Mouse (Mus musculus) CH12.LX (cell line): ENCODE results near the gene Gm4869. TPM values are rescaled to one million over a fixed set of nuclear protein-coding genes. Genes with fewer than 3 reads are reported as not detected.

Experiments
- DNase-seq: peaks from one replicate; pipeline ENCODE4 v3.0.0-alpha.2; 2013; ENCODE audit errors: extremely low read depth
- H3K27ac ChIP-seq: 2 replicates; pipeline ENCODE4 v1.5.1; 2012; ENCODE audit warnings: low read depth, mild to moderate bottlenecking, control low read depth, moderate library complexity; ENCODE audit not compliant: insufficient read depth
- H3K27me3 ChIP-seq: replicated peaks from 2 replicates; pipeline ENCODE3; 2012; ENCODE audit warnings: inconsistent platforms
- H3K36me3 ChIP-seq, 2 experiments: replicated peaks in 1 of 2; 2 replicates each; pipeline versions ENCODE3 to v1.6.1; 2012; ENCODE audit warnings: inconsistent platforms in 1 of 2, low read length in 1 of 2, mild to moderate bottlenecking in 1 of 2, mixed read lengths in 1 of 2, moderate library complexity in 1 of 2; ENCODE audit not compliant: control insufficient read depth in 1 of 2, insufficient read depth in 1 of 2
- H3K4me1 ChIP-seq, 2 experiments: 2 replicates each; pipeline ENCODE4 v1.6.1; 2012; ENCODE audit warnings: inconsistent platforms in 1 of 2, moderate library complexity in 1 of 2; ENCODE audit not compliant: insufficient read depth in 2 of 2, control insufficient read depth in 1 of 2
- H3K4me2 ChIP-seq: 2 replicates; pipeline ENCODE4 v1.6.1; 2012; ENCODE audit warnings: low read depth, mild to moderate bottlenecking, control low read depth; ENCODE audit not compliant: poor library complexity, insufficient read depth, severe bottlenecking
- H3K4me3 ChIP-seq, 3 experiments: fragments of 150-350 bp in 1 of 3; sonication (generic) in 1 of 3; replicated peaks in 1 of 3; 2 replicates each; pipeline versions ENCODE3 to v1.5.1; 2011 to 2012; ENCODE audit warnings: low read depth in 2 of 3, low read length in 2 of 3, mild to moderate bottlenecking in 2 of 3, moderate library complexity in 2 of 3, control low read depth in 1 of 3, improper control_type of control experiment in 1 of 3, inconsistent platforms in 1 of 3, mixed read lengths in 1 of 3; ENCODE audit not compliant: poor library complexity in 1 of 3
- H3K79me2 ChIP-seq: replicated peaks from 2 replicates; pipeline ENCODE4 v1.6.1; 2012; ENCODE audit warnings: mild to moderate bottlenecking, moderate library complexity; ENCODE audit not compliant: control insufficient read depth, poor library complexity, insufficient read depth, severe bottlenecking; ENCODE audit errors: extremely low read depth
- H3K9ac ChIP-seq: 2 replicates; pipeline ENCODE4 v1.6.1; 2012; ENCODE audit warnings: low read depth, mild to moderate bottlenecking, control low read depth, moderate library complexity; ENCODE audit not compliant: insufficient read depth
- H3K9me3 ChIP-seq: replicated peaks from 2 replicates; pipeline ENCODE3; 2012; ENCODE audit warnings: low read length, inconsistent platforms, mixed read lengths
- JUND ChIP-seq: conservative IDR thresholded peaks from 2 replicates; pipeline ENCODE4 v1.6.1; 2011; ENCODE audit warnings: low read depth, low read length, improper control_type of control experiment
- MAFK ChIP-seq: IDR thresholded peaks from 2 replicates; pipeline ENCODE4 v1.6.1; 2011; ENCODE audit warnings: low read length, improper control_type of control experiment; ENCODE audit not compliant: insufficient replicate concordance
- MAX ChIP-seq: IDR thresholded peaks from 2 replicates; pipeline ENCODE4 v1.6.1; 2011; ENCODE audit warnings: low read length, improper control_type of control experiment
- POLR2AphosphoS2 ChIP-seq: IDR thresholded peaks from 2 replicates; pipeline ENCODE4 v1.6.1; 2011; ENCODE audit warnings: low read depth, low read length, improper control_type of control experiment
- RAD21 ChIP-seq: IDR thresholded peaks from 2 replicates; pipeline ENCODE4 v1.6.1; 2011; ENCODE audit warnings: low read depth, mild to moderate bottlenecking, low read length, improper control_type of control experiment, moderate library complexity
- SMC3 ChIP-seq: IDR thresholded peaks from 2 replicates; pipeline ENCODE4 v1.6.1; 2011; ENCODE audit warnings: low read depth, low read length, improper control_type of control experiment
- TBP ChIP-seq: conservative IDR thresholded peaks from 2 replicates; pipeline ENCODE4 v1.6.1; 2011; ENCODE audit warnings: low read depth, low read length, improper control_type of control experiment
- USF2 ChIP-seq: conservative IDR thresholded peaks from 2 replicates; pipeline ENCODE4 v1.6.1; 2011; ENCODE audit warnings: low read depth, low read length, improper control_type of control experiment
- ZC3H11A ChIP-seq: IDR thresholded peaks from 2 replicates; pipeline ENCODE4 v1.6.1; 2012; ENCODE audit warnings: low read depth, mild to moderate bottlenecking, inconsistent platforms, low read length, improper control_type of control experiment
- dilution Hi-C: fragments of 300-500 bp; cut with MboI; formaldehyde crosslinking; loops from 2 replicates; pipeline ENCODE4 v1.14.3; 2020; ENCODE audit warnings: low sequenced_read_pairs; ENCODE audit not compliant: extremely low pct_unique_long_range_greater_than_20kb, extremely low pct_ligation_motif_present
- in situ Hi-C: fragments of 300-500 bp; cut with MboI; formaldehyde crosslinking; loops from 3 replicates; pipeline ENCODE4 v1.14.3; 2019; ENCODE audit warnings: low sequenced_read_pairs, low pct_ligation_motif_present, low pct_unique_long_range_greater_than_20kb, mixed read lengths
- polyA plus RNA-seq: library from polyadenylated mRNA; unstranded; fragments of >175 nt; gene quantifications from 2 replicates; pipeline ENCODE4 v1.2.1, GENCODE M21; 2012; ENCODE audit warnings: low read depth; ENCODE audit not compliant: insufficient read length
- total RNA-seq, 2 experiments: library from RNA; depleted of rRNA; stranded (reverse); fragments of 300-350 nt in 1 of 2; fragments of >200 nt in 1 of 2; gene quantifications; 2 replicates each; pipeline ENCODE4 v1.2.3; 2012 to 2014

The Gm4869 gene
- total and polyA plus RNA-seq, 3 experiments: not detected

GRCm38 (mm10) chr5:140542811-140543575 is 97.5 kb downstream of the Gm4869 start:
- in situ Hi-C loops: loop anchor here (5.0 to 10.0 kb wide), 2 partner anchors 74 to 202 kb away; no protein-coding TSS in a partner anchor

More at GRCm38 (mm10) chr5:140542811-140543575, 97.5 kb downstream of the Gm4869 start:
- Histone ChIP-seq H3K9me3 (no peaks in the 10 kb centered on the region), H3K36me3 (no peaks in the 10 kb centered on the region), H3K4me1 (no peaks in the 10 kb centered on the region), H3K4me2 (no peak overlapping the region), H3K9ac (no peak overlapping the region), H3K79me2 (no peaks in the 10 kb centered on the region), H3K27me3 (peaks cover 33% of the 10 kb centered on the region), H3K27ac (no peak overlapping the region), H3K4me3 (no peak overlapping the region)
- dilution Hi-C loops: no loop called here
- DNase-seq: no peak
- TF ChIP-seq JUND (no peak), SMC3 (no peak), ZC3H11A (no peak), RAD21 (no peak), USF2 (no peak), TBP (no peak), MAFK (no peak), MAX (no peak), POLR2AphosphoS2 (no peak)

Other genes with a start within 250 kb of the Gm4869 start
- 28.9 and 35.8 TPM in 2 replicates for gene Mad1l1, start 124.1 kb upstream of the Gm4869 start, total RNA-seq (2012; rRNA removed)
- gene Mad1l1, start 124.1 kb upstream of the Gm4869 start, total RNA-seq (2014; rRNA removed): 24.8 and 28.0 TPM in 2 replicates
- gene Mad1l1, start 124.1 kb upstream of the Gm4869 start, polyA plus RNA-seq: 45.6 and 53.5 TPM in 2 replicates
- 69.4 and 90.1 TPM in 2 replicates for gene Nudt1, start 124.0 kb upstream of the Gm4869 start, total RNA-seq (2012; rRNA removed)
- gene Nudt1, start 124.0 kb upstream of the Gm4869 start, total RNA-seq (2014; rRNA removed): 73.7 and 74.6 TPM in 2 replicates
- 75.2 and 80.5 TPM in 2 replicates for gene Nudt1, start 124.0 kb upstream of the Gm4869 start, polyA plus RNA-seq
- 11.2 and 12.8 TPM in 2 replicates for gene Mrm2, start 113.7 kb upstream of the Gm4869 start, total RNA-seq (2012; rRNA removed)
- gene Mrm2, start 113.7 kb upstream of the Gm4869 start, total RNA-seq (2014; rRNA removed): 14.6 and 17.3 TPM in 2 replicates
- gene Mrm2, start 113.7 kb upstream of the Gm4869 start, polyA plus RNA-seq: 13.6 and 16.3 TPM in 2 replicates
- gene Snx8, start 56.4 kb upstream of the Gm4869 start, total RNA-seq (2012; rRNA removed): 20.8 and 26.0 TPM in 2 replicates
- 33.0 and 34.6 TPM in 2 replicates for gene Snx8, start 56.4 kb upstream of the Gm4869 start, total RNA-seq (2014; rRNA removed)
- gene Snx8, start 56.4 kb upstream of the Gm4869 start, polyA plus RNA-seq: 42.2 and 42.4 TPM in 2 replicates
- 218 and 260 TPM in 2 replicates for gene Eif3b, start 26.3 kb upstream of the Gm4869 start, total RNA-seq (2012; rRNA removed)
- 74.0 and 79.5 TPM in 2 replicates for gene Eif3b, start 26.3 kb upstream of the Gm4869 start, total RNA-seq (2014; rRNA removed)
- 521 and 579 TPM in 2 replicates for gene Eif3b, start 26.3 kb upstream of the Gm4869 start, polyA plus RNA-seq
- gene Chst12, start 59.9 kb downstream of the Gm4869 start, total RNA-seq (2012; rRNA removed): 7.6 and 7.8 TPM in 2 replicates
- gene Chst12, start 59.9 kb downstream of the Gm4869 start, total RNA-seq (2014; rRNA removed): 2.3 and 3.1 TPM in 2 replicates
- gene Chst12, start 59.9 kb downstream of the Gm4869 start, polyA plus RNA-seq: 17.0 and 18.1 TPM in 2 replicates
- gene Grifin, start 119.4 kb downstream of the Gm4869 start, total RNA-seq (2012; rRNA removed): not detected in 2 replicates
- not detected in 2 replicates for gene Grifin, start 119.4 kb downstream of the Gm4869 start, total RNA-seq (2014; rRNA removed)
- gene Grifin, start 119.4 kb downstream of the Gm4869 start, polyA plus RNA-seq: not detected in 2 replicates
- gene Lfng, start 161.7 kb downstream of the Gm4869 start, total RNA-seq (2012; rRNA removed): not detected in 2 replicates
- not detected in 2 replicates for gene Lfng, start 161.7 kb downstream of the Gm4869 start, total RNA-seq (2014; rRNA removed)
- not detected in 2 replicates for gene Lfng, start 161.7 kb downstream of the Gm4869 start, polyA plus RNA-seq
- gene Ttyh3, start 203.4 kb downstream of the Gm4869 start, total RNA-seq (2012; rRNA removed): 1.4 TPM in 2 replicates
- 0.22 and 0.31 TPM in 2 replicates for gene Ttyh3, start 203.4 kb downstream of the Gm4869 start, total RNA-seq (2014; rRNA removed)
- 5.0 and 6.3 TPM in 2 replicates for gene Ttyh3, start 203.4 kb downstream of the Gm4869 start, polyA plus RNA-seq